Mouse (Mus musculus) urinary bladder, postnatal 25 days (tissue): ENCODE results near the gene Dnajc10.

Source experiments
- DNase-seq: peaks from one replicate; pipeline ENCODE4 v3.0.0; 2022; ENCODE audit warnings: low spot score

Gene Dnajc10

GRCm38 (mm10) chr2:80315242-80316161 lies at the start of gene Dnajc10:
Gene Dnajc10, plus strand, starts transcription at chr2:80315466.
- peak; percentile 94 for DNase-seq

DNA sequence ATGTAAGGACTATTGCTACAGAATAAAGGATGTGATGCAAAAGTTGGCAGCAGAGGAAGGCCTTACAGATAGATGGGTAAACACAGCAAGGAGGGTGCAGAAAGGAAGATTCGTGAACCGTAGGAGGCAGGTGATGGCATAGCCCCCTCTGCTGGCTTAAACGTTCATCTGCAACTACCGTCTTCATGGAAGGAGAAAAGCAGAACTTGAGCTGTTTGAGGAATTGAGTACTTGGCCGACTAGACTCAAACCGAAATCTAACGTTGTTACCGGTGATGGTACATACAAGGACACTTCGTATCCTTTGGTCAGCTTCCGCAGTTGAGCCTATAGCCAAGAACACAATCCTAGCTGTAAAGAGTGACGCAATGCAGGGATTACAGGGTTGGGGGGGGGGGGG lies 48.4 kb upstream of the Dnajc10 start:
- DNase-seq = peak; percentile 20

DNA sequence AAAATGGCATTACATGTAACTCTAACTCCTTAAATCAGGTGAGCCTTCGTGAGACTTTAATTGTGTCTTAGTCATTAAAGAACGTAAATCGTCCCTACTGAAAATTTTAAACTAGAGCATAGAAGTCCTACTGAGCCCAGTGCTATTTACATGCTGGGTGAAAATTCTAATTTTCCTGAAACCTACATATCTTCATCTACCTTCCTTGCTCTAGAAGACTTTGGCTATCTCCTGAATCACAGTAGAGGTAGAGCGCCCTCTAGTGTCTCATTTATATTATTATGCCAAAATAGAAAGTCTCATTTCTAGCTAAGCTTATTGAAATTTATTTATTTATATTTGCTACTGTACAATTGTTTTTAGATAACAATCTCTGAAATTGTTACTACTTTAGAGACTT lies 47.2 kb upstream of the Dnajc10 start:
- DNase-seq = no peak

- no peak for DNase-seq
These were observed 43.8 kb upstream of the Dnajc10 start for GRCm38 (mm10) chr2:80271431-80271830.

DNA sequence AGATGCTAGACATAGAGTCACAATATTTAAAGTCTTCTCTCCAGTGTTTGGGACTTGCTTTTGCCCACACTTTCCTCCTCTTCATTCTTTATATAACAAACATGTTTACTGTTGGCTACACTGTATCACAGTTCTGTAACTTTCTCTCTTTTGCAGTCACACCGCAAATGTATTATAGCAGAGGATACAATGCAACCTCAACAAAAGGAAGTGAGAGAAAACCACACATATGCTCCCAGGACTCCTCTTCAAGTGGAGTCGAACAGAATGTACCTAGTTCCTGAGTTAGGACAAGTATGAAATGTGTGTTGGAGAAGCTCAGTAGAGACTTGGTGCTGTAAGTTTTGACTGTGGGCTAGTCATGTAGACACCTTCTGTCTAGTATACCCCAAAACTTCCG lies 42.2 kb upstream of the Dnajc10 start:
- DNase-seq = no peak

DNA sequence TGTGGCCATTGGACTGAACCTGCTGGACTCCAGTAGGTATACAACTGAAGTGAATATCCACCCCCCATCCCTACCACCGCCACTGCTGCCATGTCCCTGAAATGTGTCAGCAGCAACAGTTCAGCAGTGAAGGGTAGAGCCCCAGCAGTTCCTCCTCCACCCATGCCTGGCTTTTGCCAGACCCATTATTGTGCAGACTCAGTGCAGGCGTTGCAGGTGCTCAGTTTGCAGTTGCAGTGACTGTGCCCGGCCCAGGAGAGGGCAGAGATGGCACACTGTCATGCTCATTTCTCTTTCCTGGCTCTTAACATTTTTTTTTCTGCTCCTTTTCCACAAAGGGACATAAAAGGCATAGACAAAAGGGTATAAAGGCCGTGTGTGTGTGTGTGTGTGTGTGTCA lies 41.5 kb upstream of the Dnajc10 start:
- no peak for DNase-seq

DNA sequence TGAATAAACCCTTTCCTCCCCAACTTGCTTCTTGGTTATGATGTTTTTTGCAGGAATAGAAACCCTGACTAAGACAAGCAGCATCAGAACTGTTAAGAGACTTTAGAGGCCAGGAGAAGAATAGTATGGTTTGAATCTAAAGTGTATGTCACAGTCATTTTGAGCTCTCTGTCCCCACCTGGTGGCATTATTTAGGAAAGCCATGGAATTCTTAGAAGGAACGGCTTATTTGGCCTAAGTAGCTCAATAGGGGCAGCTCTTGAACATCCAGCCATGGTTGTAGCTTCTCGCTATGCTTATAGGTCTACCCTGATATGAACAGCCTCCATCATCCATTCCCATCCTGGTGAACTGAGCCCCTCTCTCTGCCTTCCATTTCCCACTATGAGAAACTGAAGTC lies 40.1 kb upstream of the Dnajc10 start:
- DNase-seq = no peak

GRCm38 (mm10) chr2:80282214-80282613 lies 33.1 kb upstream of the Dnajc10 start:
- DNase-seq = no peak

GRCm38 (mm10) chr2:80286397-80286796 lies 28.9 kb upstream of the Dnajc10 start:
- DNase-seq = no peak

DNA sequence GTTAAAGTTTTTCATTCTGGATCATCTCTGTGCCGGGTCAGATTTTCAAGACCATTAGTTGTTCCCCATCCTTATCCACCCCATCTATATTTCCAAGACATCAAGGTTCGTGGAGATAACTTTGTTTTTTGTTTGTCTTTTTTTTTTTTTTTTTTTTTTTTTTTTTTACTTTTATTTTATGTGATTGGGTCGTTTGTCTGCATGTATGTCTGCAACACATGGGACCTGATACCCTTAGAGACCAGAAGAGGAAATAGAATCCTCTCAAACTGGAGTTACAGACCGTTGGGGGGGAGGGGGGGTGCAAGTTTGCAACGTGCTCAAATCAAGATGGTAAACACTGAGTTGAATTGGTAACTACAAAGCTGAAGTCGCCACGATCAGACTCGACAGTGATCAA lies 23.1 kb upstream of the Dnajc10 start, which contains the start of gene Prdx6b:
TSS of gene Prdx6b (plus strand) at position 301 of the 400 bp plus-strand sequence.
- no peak for DNase-seq

DNA sequence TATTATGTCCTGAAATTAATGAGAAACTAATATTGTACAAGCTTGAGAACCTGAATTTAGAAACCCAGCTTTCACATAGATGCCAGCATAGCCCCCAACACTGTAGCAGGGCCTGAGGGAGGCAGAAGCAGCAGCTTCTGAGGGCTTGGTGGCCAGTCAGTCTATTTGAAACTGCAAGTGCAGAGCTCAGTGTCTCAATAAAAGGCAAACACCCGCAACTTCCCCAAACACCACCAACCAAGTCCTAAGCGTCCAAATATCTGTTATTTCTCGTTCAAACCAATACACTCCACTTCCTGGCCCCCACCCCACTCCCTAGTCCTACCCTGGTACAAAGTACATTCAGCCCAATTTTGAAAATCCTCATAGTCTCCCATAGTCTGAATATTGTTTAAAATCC lies 16.9 kb upstream of the Dnajc10 start:
- no peak for DNase-seq

- DNase-seq = no peak
These were observed 14.5 kb upstream of the Dnajc10 start for GRCm38 (mm10) chr2:80300806-80301205.

DNA sequence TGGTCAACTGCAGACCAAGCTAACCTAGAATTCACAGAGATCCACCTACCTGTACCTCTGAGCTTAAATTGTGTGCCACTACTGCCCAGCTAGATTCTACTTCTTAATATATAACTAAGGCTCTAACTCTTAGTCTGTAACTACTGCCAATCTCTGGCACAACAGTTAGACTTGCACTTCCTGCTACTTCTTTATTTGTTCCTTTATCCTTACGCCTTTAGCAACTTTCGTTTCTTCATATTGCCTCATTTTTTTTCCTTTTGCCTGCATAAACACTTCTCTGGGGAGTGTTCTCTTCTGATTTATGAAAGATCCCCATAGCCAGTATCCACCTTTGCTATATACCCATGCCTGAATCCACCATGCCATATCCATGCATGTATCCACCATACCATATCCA lies 11.3 kb upstream of the Dnajc10 start:
- no peak for DNase-seq

GRCm38 (mm10) chr2:80307701-80308100 lies 7.6 kb upstream of the Dnajc10 start:
- DNase-seq = no peak

GRCm38 (mm10) chr2:80309775-80310174 lies 5.5 kb upstream of the Dnajc10 start:
- DNase-seq = no peak

DNA sequence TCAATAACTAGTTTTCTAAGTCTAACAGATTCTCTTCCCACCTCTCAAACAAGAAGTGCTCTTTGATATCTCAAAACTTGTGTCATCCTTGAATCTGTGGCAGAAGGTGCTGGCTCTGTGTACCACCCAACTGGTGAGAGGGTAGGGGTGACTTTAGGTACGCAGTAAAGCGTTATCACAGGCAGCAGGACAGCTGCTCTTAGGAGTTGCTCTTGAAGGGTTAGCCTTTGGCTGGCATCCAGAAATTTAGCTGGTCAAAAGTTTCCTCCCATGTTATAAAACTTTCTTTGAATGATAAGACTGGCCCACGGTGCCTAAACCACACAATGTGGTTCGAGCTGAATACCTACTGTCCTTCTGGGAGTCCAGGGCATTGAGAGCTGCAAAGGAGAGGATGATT lies 4.5 kb upstream of the Dnajc10 start:
- no peak for DNase-seq

- no peak for DNase-seq
These were observed 3.9 kb upstream of the Dnajc10 start for GRCm38 (mm10) chr2:80311350-80311749.

- DNase-seq = no peak
These were observed 1.1 kb upstream of the Dnajc10 start for GRCm38 (mm10) chr2:80314201-80314600.

- DNase-seq = no peak
These were observed 418 bp upstream of the Dnajc10 start for GRCm38 (mm10) chr2:80314854-80315241.

DNA sequence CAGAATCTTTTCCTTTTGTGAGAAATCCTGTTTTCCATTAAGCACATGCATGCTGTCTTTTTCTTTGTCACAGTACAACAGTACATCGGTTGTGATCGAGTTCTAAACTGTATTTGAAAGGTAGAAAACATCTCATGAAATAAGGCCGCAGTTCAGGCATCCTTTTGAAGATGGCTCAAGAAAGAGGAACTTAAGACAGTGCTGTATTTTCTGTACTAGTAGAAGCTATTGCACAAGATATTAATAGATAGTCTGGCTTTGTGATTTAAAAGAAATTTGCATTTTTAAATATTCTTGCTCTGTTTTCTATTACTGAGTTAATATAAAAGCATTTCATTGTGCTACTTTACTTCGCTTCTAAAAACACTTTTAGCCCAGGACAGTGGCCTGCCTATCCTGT lies 7.6 kb downstream of the Dnajc10 start:
- DNase-seq = no peak

DNA sequence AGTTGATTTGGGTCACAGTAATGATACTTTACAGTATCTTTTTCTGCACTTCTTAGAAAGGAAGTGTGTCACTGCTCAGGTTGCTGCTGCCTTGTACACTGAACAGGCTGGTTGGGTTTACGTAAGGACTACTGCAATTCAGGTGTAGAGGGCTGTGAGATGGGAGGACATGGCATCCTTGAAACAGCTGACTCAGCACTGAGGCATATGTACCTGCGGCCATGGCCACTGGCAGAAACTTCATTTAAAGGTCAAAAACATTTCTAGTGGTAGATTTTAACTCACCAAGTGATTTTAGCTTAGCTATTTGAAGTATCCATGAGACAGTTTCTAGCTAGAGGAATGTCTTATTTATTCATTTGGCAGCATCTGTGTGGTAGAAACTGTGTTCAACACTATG lies 10.5 kb downstream of the Dnajc10 start:
- DNase-seq = no peak

- no peak for DNase-seq
These were observed 12.0 kb downstream of the Dnajc10 start for GRCm38 (mm10) chr2:80327272-80327671.

DNA sequence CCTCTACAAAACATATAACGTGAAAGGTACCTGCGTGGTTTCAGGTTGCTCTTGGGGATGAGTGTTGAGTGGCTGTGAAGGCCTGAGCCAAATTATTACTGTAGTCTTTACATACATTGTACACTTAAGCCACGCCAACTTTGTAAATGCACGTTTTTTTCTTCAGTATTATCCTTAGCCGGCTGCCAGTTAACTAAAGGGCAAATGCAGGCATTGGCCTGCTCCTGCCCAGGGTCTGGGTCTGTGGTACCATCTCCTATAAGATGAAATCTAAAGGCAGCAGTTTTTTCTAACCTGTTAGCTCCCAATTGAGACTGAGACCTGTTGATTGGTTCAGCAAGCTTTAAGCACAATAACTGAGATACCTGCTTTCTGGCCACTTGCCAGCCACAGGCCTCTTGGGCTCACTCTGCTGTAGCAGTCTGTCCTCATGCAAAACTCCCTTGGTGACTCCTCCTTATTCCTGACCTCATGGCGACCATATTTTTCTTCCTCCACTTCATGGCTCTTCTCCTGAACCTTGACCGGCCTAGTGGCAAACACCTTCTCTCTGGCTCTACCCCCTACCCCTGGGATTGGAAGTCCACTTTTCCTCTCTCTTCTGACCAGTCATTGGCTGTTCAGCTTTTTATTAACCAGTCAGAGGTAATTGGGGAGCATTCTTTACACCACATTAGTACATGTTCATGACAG lies 13.8 kb downstream of the Dnajc10 start:
- no peak for DNase-seq
